In genomic region chr2:71418760-71419280, GRCm38 (mm10) we compare ENCODE assay signal across 23 mouse cellular contexts.
"Had no signal": no experiment of that assay in that cellular context is flagged by ENCODE, and none has a peak within 500 bp of the region (broad histone marks: within the 10 kb centered on the region; RNA-seq: fewer than 3 reads in every experiment).

No protein-coding gene starts in this region.

- DNase-seq: gastrocnemius, postnatal 14 days; heart, adult 18-20 months; heart, postnatal 10 days; kidney, adult 11 months; kidney, adult 8-10 months; kidney, postnatal 10 days; kidney, postnatal 25 days; kidney, postnatal 4 days; liver; liver, embryonic 13.5 days; liver, postnatal 0 days had no signal

- H3K4me1 ChIP-seq: heart, embryonic 10.5 days; heart, embryonic 12.5 days; hindbrain, embryonic 13.5 days; hindbrain, embryonic 15.5 days; limb, embryonic 10.5 days; limb, embryonic 12.5 days; liver, embryonic 15.5 days had no signal

- H3K27me3 ChIP-seq: heart, embryonic 12.5 days; hindbrain, embryonic 13.5 days; hindbrain, embryonic 15.5 days; limb, embryonic 12.5 days; liver, embryonic 13.5 days; liver, embryonic 15.5 days had no signal

- H3K9me3 ChIP-seq: heart, embryonic 10.5 days; heart, embryonic 12.5 days; hindbrain, embryonic 13.5 days; hindbrain, embryonic 15.5 days; limb, embryonic 10.5 days; limb, embryonic 12.5 days; liver, embryonic 13.5 days; liver, embryonic 15.5 days had no signal

- H3K27ac ChIP-seq: heart, embryonic 10.5 days; hindbrain, embryonic 13.5 days; hindbrain, embryonic 15.5 days; hindbrain, postnatal 0 days; layer of hippocampus, adult 2 months; left cerebral cortex, adult 2 months; limb, embryonic 10.5 days; limb, embryonic 12.5 days; liver, embryonic 13.5 days; liver, embryonic 15.5 days had no signal

- H3K4me2 ChIP-seq: heart, embryonic 12.5 days; hindbrain, embryonic 13.5 days; hindbrain, embryonic 15.5 days; limb, embryonic 12.5 days; liver, embryonic 11.5 days; liver, embryonic 13.5 days; liver, embryonic 15.5 days had no signal

- H3K9ac ChIP-seq: heart, embryonic 12.5 days; hindbrain, embryonic 13.5 days; hindbrain, embryonic 15.5 days; limb, embryonic 12.5 days; liver, embryonic 13.5 days; liver, embryonic 15.5 days; liver, postnatal 0 days had no signal

- ATAC-seq: hindbrain, postnatal 0 days; intestine, embryonic 16.5 days; liver, postnatal 0 days had no signal

- H3K4me3 ChIP-seq: heart, embryonic 10.5 days; heart, embryonic 12.5 days; hindbrain, embryonic 13.5 days; hindbrain, embryonic 15.5 days; layer of hippocampus, adult 2 months; left cerebral cortex, adult 2 months; limb, embryonic 10.5 days; limb, embryonic 12.5 days; liver, embryonic 13.5 days; liver, embryonic 15.5 days had no signal
